Mouse (Mus musculus) heart, embryonic 12.5 days (tissue): ENCODE results near the gene Vps29. TPM values are rescaled to one million over a fixed set of nuclear protein-coding genes. Genes with fewer than 3 reads are reported as not detected.

Experiments used
- polyA plus RNA-seq: library from polyadenylated mRNA; unstranded; fragments of >200 nt; fragmentation: Nextera tagmentation; extraction: Ambion mirVana; gene quantifications from 2 replicates; pipeline ENCODE4 v1.2.1, GENCODE M21; 2016

The Vps29 gene
- polyA plus RNA-seq, 1 experiment from 2014 or later = 232 TPM

Other genes starting within 250 kb of the Vps29 start
- gene Ccdc63, start 213.5 kb upstream of the Vps29 start, polyA plus RNA-seq = 0.33 and 0.42 TPM in 2 replicates
- 222 and 230 TPM in 2 replicates for gene Ppp1cc, start 196.1 kb upstream of the Vps29 start, polyA plus RNA-seq
- gene Hvcn1, start 147.6 kb upstream of the Vps29 start, polyA plus RNA-seq = 1.8 and 2.8 TPM in 2 replicates
- 2.7 and 3.2 TPM in 2 replicates for gene Tctn1, start 89.9 kb upstream of the Vps29 start, polyA plus RNA-seq
- gene Pptc7, start 70.0 kb upstream of the Vps29 start, polyA plus RNA-seq = 13.4 and 14.3 TPM in 2 replicates
- gene Rad9b, start 136 bp upstream of the Vps29 start, polyA plus RNA-seq = 7.8 and 9.1 TPM in 2 replicates
- gene Gpn3, start 17.5 kb downstream of the Vps29 start, polyA plus RNA-seq = 58.7 and 59.1 TPM in 2 replicates
- 59.3 and 64.2 TPM in 2 replicates for gene Fam216a, start 18.0 kb downstream of the Vps29 start, polyA plus RNA-seq
- gene Arpc3, start 37.5 kb downstream of the Vps29 start, polyA plus RNA-seq = 105 and 109 TPM in 2 replicates
- gene Anapc7, start 67.3 kb downstream of the Vps29 start, polyA plus RNA-seq = 32.0 and 35.4 TPM in 2 replicates
- gene Atp2a2, start 147.9 kb downstream of the Vps29 start, polyA plus RNA-seq = 414 and 424 TPM in 2 replicates